In the genomic region with DNA sequence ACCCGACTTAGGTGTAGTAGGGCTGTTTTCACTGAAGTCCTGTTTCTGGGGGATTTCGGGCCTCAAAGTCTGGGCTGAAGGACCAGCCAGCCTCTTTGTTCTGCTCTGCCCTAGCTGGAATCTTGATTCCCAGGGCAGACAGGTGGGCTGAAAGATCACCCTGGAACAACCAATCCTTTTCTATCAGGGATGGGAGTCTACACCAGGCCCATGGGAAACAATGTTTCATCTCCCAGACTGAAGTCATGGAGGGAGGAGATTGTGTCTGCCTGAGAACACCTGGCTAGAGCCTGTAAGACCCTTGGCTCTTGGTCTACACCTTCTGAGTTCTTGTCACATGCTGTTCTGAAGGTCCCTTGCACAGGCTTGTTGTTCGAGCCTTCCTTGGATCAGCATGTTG, we compare ENCODE assay signal across 22 mouse cellular contexts. TPM values are rescaled to one million over a fixed set of nuclear protein-coding genes. Genes with fewer than 3 reads are reported as not detected.
DNase-seq lines count a peak whose midpoint lies in the region; TF ChIP-seq lines count a peak whose summit lies in the region.
"Had no signal": no experiment of that assay in that cellular context is flagged by ENCODE, and none has a peak within 500 bp of the region (broad histone marks: within the 10 kb centered on the region; RNA-seq: fewer than 3 reads in every experiment).

No protein-coding gene starts in this region.

- H3K4me3 ChIP-seq in cerebellum, adult 2 months (replicated peaks; ENCODE audit: insufficient read depth, low read depth, low read length): no peak overlapping the region
- H3K4me3 ChIP-seq: embryonic facial prominence, embryonic 10.5 days; embryonic facial prominence, embryonic 12.5 days; forebrain, embryonic 13.5 days; forebrain, embryonic 15.5 days had no signal

- no peak for TF ChIP-seq POLR2A in cerebellum, adult 2 months (IDR thresholded peaks at IDR 0.05; ENCODE audit: borderline replicate concordance, insufficient read depth, low read length)

- H3K4me1 ChIP-seq in cerebellum, adult 2 months (ENCODE audit: control insufficient read depth, insufficient read depth, low read length): peaks cover 4% of the 10 kb centered on the region; the same call in 1 of the 2 replicates
- H3K4me1 ChIP-seq: embryonic facial prominence, embryonic 12.5 days had no signal

- H3K27ac ChIP-seq in cerebellum, adult 2 months (ENCODE audit: insufficient read depth, low read length): no peak overlapping the region
- H3K27ac ChIP-seq: embryonic facial prominence, embryonic 10.5 days; embryonic facial prominence, embryonic 12.5 days; forebrain, embryonic 13.5 days; forebrain, embryonic 15.5 days had no signal

- TF ChIP-seq CTCF in cerebellum, adult 2 months (IDR thresholded peaks at IDR 0.05; ENCODE audit: borderline replicate concordance, insufficient read depth, low read depth, low read length): no peak

- intact Hi-C loops in heart, postnatal 36 days (cut with DNase I): no loop called here

- WGBS in cerebellum, adult 2 months: 82% methylated on average over 3 of the region's 3 CpGs

- DNase-seq in cerebellum, adult 11 months: peak; percentile 13
- DNase-seq in cerebellum, adult 2 months: no peak
- DNase-seq in cerebellum, adult 9-10 months: peak; percentile 30
- DNase-seq in cerebellum, postnatal 10 days: no peak
- DNase-seq in heart, postnatal 4 days: peak; percentile 2
- no peak for DNase-seq in heart, postnatal 36 days
- DNase-seq in testis, postnatal 14 days (ENCODE audit: low spot score): peak; percentile 79
- DNase-seq in testis, postnatal 10 days (ENCODE audit: low spot score): no peak
- DNase-seq: adrenal gland, adult 8-10 months; adrenal gland, postnatal 14 days; adrenal gland, postnatal 36 days; B cell, adult 2 months; forebrain, postnatal 0 days had no signal

- H3K27me3 ChIP-seq in cerebellum, adult 2 months (ENCODE audit: control insufficient read depth, insufficient read depth, low read length): no peaks in the 10 kb centered on the region

RNA-seq across cellular contexts. Expression of gene Mmel1, which starts 10.8 kb away (rescaled TPM):
- 2.7 and 3.3 TPM in 2 replicates for polyA plus RNA-seq in cerebellum, adult 2 months (2012; rRNA removed)
- under 1 TPM; 0.21 to 0.72 TPM for total RNA-seq in heart, postnatal 4 days (2021)
- total RNA-seq in heart, postnatal 36 days (2021): under 1 TPM; 0.22 to 0.33 TPM
- polyA plus RNA-seq: activated CD4-positive, CD25-positive, alpha-beta regulatory T cell, adult 4 months; CD4-positive, CD25-positive, alpha-beta regulatory T cell, adult 4 months; Patski had no signal

RNA-seq across cellular contexts. Expression of gene Ttc34, which starts 21.3 kb away (rescaled TPM):
- 1.5 and 2.6 TPM in 2 replicates for polyA plus RNA-seq in cerebellum, adult 2 months (2012; rRNA removed)
- under 1 TPM; 0.26 to 0.41 TPM for total RNA-seq in heart, postnatal 4 days (2021)
- total RNA-seq in heart, postnatal 36 days (2021): under 1 TPM in 1 of 2 experiments, not detected in 1; 0.14 TPM
- total RNA-seq: CH12.LX had no signal
- polyA plus RNA-seq: activated CD4-positive, CD25-positive, alpha-beta regulatory T cell, adult 4 months; CD4-positive, CD25-positive, alpha-beta regulatory T cell, adult 4 months; G1E; Patski had no signal

RNA-seq across cellular contexts. Expression of gene Fam213b, which starts 40.3 kb away (rescaled TPM):
- polyA plus RNA-seq in cerebellum, adult 2 months (2012; rRNA removed): 171 and 180 TPM in 2 replicates
- total RNA-seq in heart, postnatal 4 days (2021): 10 to 100 TPM; 37.8 to 39.7 TPM
- total RNA-seq in heart, postnatal 36 days (2021): 10 to 100 TPM; 80.9 to 83.5 TPM
- total RNA-seq: G1E had no signal
- polyA plus RNA-seq: G1E had no signal

Comparison
In these comparisons a context has a peak if more than half of its experiments do, and no peak if none do; other contexts are left out.
1. DNase-seq: peak in cerebellum, adult 11 months (single experiment), cerebellum, adult 9-10 months (single experiment), heart, postnatal 4 days (single experiment) and testis, postnatal 14 days (single experiment); none in cerebellum, adult 2 months (0 of 2), cerebellum, postnatal 10 days (0 of 2), heart, postnatal 36 days (0 of 2) and testis, postnatal 10 days (single experiment).